Mouse (Mus musculus): ENCODE data around the gene Dhx35.

Gene Dhx35

GRCm38 (mm10) chr2:158889201-158889600 is 94.6 kb downstream of the Dhx35 start:
- DNase-seq (ENCODE audit: low read depth in 2 of 2, low spot score in 2 of 2) = no peak

GRCm38 (mm10) chr2:158891319-158891718 is 96.7 kb downstream of the Dhx35 start:
- DNase-seq (ENCODE audit: low read depth in 2 of 2, low spot score in 2 of 2) = no peak

- no peak for DNase-seq (ENCODE audit: low read depth in 2 of 2, low spot score in 2 of 2)
These were observed 98.7 kb downstream of the Dhx35 start for GRCm38 (mm10) chr2:158893171-158893853.

DNA sequence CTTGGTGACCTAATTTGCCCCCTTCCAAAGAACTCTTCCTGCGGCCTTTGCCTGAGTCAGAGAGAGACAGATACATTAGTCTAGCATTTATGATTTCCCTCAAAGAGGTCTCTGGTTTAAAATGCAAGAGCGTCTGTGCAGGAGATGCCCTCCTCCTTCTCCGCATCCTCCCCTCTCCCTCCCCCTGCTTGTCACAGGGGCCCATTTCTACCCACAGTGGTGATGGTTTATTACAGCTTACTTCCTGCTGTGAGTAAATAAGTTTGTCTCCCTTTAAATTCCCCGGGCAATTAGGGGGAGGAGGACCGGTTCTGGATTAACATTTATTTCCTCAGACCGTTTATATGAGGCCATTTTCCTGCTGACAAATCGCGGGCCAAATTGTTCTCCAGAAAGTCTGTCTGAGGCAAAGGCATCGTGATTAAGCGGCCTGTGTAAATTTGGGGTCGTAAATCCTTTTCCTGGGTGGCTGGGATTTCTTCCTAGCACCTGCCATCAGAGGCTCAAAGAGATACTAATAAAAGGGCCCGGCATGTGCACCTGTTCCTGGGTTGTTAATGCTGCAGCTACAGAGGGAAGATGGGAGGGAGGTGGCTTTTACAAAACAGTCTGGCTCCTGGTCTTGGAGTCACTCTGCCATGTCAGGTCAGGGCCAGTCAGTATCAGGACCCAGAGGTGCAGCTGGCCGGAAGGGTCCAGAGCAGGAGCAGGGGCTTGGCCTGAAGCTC is 104.0 kb downstream of the Dhx35 start:
- no peak for DNase-seq (ENCODE audit: low read depth in 2 of 2, low spot score in 2 of 2)

All from CD8-positive naive resting alpha-beta T cell, adult 2 months (primary cell).